Mouse (Mus musculus) lung, postnatal 0 days (tissue): ENCODE data around the gene Efhc1.

Experiments used
- CTCF ChIP-seq: IDR thresholded peaks from 2 replicates; pipeline ENCODE4 v1.5.1; 2016; ENCODE audit warnings: antibody characterized with exemption, mild to moderate bottlenecking
- EP300 ChIP-seq: IDR thresholded peaks from 2 replicates; pipeline ENCODE4 v1.6.1; 2016; ENCODE audit warnings: antibody characterized with exemption, mild to moderate bottlenecking, control low read depth

DNA sequence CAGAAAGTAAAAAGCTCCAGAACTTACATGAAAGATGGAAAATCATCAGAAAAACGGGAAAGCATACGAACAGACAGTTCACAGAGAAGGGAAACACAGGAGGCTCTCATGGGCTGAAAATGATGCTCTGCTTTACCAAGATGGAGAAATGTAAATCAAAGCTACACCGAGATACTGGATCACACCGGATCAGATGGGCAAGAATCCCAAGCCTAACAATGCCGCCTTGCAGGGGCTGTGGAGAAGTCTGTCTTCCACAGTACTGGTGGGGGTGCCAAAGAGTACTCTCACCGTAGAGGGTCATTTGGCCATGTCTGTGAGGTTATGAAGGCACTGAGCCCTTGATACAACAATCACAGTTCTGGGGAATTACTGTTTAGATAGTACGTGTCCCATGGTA lies 75.1 kb downstream of the Efhc1 start:
- TF ChIP-seq EP300 (no peak), CTCF (no peak)
